Mouse (Mus musculus) hindbrain, embryonic 16.5 days (tissue): Measurements from ENCODE around the gene Tmem125. TPM values are rescaled to one million over a fixed set of nuclear protein-coding genes. Genes with fewer than 3 reads are reported as not detected.

ENCODE experiments used
- ATAC-seq: fragments of 200-750 bp; cut with Nextera tagmentation; 2 replicates; pipeline ENCODE4 v1.8.0; 2017; ENCODE audit warnings: moderate TSS enrichment, moderate library complexity
- H3K27ac ChIP-seq: fragments of 300-500 bp; sonication (generic); 2 replicates; pipeline ENCODE4 v1.5.1; 2014; ENCODE audit warnings: low read depth, mild to moderate bottlenecking, control low read depth, low read length, moderate library complexity
- H3K27me3 ChIP-seq: fragments of 300-500 bp; sonication (generic); replicated peaks from 2 replicates; pipeline ENCODE4 v1.6.1; 2014; ENCODE audit warnings: low read length; ENCODE audit not compliant: control insufficient read depth, insufficient read depth
- H3K36me3 ChIP-seq: fragments of 300-500 bp; sonication (generic); 2 replicates; pipeline ENCODE4 v1.6.1; 2014; ENCODE audit warnings: mild to moderate bottlenecking, low read length, moderate library complexity, mixed read lengths; ENCODE audit not compliant: control insufficient read depth, insufficient read depth
- H3K4me1 ChIP-seq: fragments of 300-500 bp; sonication (generic); 2 replicates; pipeline ENCODE4 v1.6.1; 2014; ENCODE audit warnings: low read depth, low read length; ENCODE audit not compliant: control insufficient read depth, insufficient read depth
- H3K4me2 ChIP-seq: fragments of 300-500 bp; sonication (generic); 2 replicates; pipeline ENCODE4 v1.6.1; 2014; ENCODE audit warnings: mild to moderate bottlenecking, low read length, control low read depth, moderate library complexity
- H3K4me3 ChIP-seq: fragments of 300-500 bp; sonication (generic); 2 replicates; pipeline ENCODE4 v1.5.1; 2014; ENCODE audit warnings: mild to moderate bottlenecking, low read length, control low read depth, moderate library complexity
- H3K9ac ChIP-seq: fragments of 300-500 bp; sonication (generic); 2 replicates; pipeline ENCODE4 v1.6.1; 2014; ENCODE audit warnings: low read depth, mild to moderate bottlenecking, control low read depth, low read length, moderate library complexity
- H3K9me3 ChIP-seq: fragments of 300-500 bp; sonication (generic); 2 replicates; pipeline ENCODE4 v1.6.1; 2014; ENCODE audit warnings: mild to moderate bottlenecking, low read length, moderate library complexity; ENCODE audit not compliant: control insufficient read depth
- WGBS: fragments of 180-500 bp; shearing (Covaris S2); extraction: QIAGEN DNeasy Blood & Tissue Kit; methylation state at CpG from one replicate; pipeline ENCODE4 v1.1.7; 2014; 5-methylcytosine and 5-hydroxymethylcytosine counted together
- polyA plus RNA-seq: library from polyadenylated mRNA; unstranded; fragments of >200 nt; fragmentation: Nextera tagmentation; extraction: Ambion mirVana; gene quantifications from 2 replicates; pipeline ENCODE4 v1.2.1, GENCODE M21; 2015

Gene Tmem125
- polyA plus RNA-seq: 0.16 and 0.30 TPM in 2 replicates

DNA sequence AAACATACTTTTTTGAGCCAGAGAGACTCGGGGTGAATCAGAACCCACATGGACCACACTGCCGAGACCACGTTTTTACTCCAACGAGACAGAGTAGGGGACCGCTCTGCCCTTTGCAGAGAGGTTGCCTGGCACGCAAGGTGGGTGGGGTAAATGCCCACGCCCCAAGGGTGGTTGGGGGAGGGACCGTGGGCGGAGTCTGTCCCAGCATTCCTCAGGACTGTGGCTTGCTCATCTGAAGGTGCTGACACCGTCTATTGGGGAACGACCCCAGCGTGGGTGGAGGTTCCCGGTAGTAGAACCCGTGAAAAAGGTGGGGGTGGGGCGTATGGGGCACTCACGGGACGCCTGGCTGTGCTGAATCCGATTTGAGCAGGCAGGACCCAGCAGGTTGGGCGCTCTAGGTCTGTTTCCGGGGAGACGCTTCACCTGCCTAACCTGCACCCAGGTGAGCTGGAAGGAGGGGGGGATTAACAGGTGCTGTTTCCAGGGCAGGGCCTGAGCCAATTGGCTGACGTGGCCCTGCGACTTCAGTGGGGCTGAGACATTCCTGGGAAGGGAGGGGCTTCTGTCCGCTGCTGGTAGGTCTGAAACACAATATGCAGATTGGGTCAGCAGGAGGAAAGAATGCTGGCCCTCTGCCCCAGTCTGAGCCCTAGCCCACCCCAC, at the start of gene Tmem125:
Tmem125 (minus strand) TSS at position 453 of the 669 bp plus-strand sequence.
- Histone ChIP-seq H3K9me3 (no peaks in the 10 kb centered on the region), H3K36me3 (no peaks in the 10 kb centered on the region), H3K4me3 (peak within 1 kb of the TSS; percentile 36), H3K9ac (peak within 1 kb of the TSS; percentile 39), H3K27ac (no peak within 1 kb of the TSS), H3K4me1 (peaks cover 3% of the 10 kb centered on the region; the same call in 1 of the 2 replicates), H3K27me3 (peaks cover 5% of the 10 kb centered on the region), H3K4me2 (peak within 1 kb of the TSS; percentile 64)
- ATAC-seq: peak; percentile 69
- 1% methylated on average over 24 of the region's 24 CpGs for WGBS

DNA sequence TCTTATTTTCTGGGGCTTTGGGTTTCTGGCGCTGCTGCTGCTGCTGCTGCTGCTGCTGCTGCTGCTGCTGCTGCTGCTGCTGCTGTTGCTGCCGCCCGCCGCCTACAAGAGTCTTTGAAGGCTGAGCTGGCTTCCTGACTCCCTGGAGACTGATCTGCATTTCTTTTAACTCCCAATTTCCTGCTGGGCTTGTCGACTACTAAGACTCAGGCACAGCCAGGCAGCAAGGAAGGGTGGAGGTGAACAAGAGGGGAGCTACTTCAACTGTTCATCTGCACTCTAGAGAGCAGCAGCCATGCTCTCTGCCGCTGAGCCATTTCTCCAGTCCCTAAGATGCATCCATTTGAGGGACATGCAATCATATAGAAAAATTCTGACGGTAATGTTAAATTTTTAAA, 45.9 kb upstream of the Tmem125 start:
- Histone ChIP-seq H3K4me2 (peak overlapping the region; percentile 10), H3K27me3 (no peaks in the 10 kb centered on the region), H3K9ac (peak overlapping the region; percentile 18; the same call in 1 of the 2 replicates), H3K9me3 (no peaks in the 10 kb centered on the region), H3K27ac (no peak overlapping the region), H3K4me3 (no peak overlapping the region), H3K36me3 (no peaks in the 10 kb centered on the region), H3K4me1 (no peaks in the 10 kb centered on the region; the same call in none of the 2 replicates)
- ATAC-seq: no peak
- WGBS: 5% methylated on average over 7 of the region's 7 CpGs

DNA sequence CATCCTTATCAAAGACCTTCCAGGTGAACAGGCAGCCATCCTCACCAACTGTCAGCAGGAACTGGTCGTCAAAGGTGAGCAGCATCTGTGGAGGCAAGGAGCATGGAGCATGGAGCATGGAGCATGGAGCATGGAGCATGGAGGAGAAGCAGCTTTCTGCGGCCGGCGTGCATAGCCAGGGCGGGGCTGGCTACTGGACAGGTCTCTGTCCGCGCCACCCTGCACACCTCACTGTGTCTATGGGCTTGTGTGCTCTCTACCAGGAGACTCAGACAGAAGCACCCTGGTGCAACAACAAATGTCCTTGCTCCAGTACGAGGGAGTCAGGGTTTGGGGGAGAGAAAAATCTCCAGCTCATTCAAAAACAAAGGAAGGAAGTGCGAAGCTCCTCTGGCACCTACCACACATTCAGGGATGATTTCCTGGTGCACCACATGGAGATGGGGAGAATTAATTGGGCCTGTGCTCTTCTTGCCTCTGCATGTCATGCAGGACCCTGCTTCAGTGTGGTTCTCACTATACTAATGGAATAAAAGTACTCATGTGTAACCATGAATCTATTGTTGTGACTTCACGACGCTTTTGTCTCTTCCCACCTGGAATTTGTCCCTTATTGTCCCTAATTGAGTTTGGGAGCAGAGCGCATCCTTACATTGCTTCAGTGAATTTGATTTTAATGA, 45.3 kb upstream of the Tmem125 start:
- no peak overlapping the region for H3K4me3 ChIP-seq
- WGBS: 58% methylated on average over 12 of the region's 12 CpGs
- ATAC-seq: 0 out of 2 replicates have a peak, but pooled peaks have one; percentile 50

DNA sequence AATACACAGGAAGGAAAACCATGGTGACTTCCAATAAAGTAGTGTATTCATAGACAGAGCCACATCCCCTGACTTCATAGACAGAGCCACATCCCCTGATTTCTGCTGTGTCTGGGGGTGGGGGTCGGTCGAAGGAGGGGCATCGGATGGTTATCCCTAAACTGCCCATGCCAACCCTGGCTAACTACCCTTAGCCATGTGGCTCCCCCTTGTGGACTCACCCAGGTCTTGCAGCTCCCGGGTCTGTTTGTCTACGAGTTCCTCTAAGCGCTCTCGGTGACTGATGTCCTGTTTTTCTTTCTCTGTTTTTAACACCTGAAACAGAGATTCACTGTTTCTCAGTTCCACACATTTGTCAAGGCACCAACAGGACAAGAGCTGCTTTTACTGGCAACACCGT, 38.8 kb upstream of the Tmem125 start:
- Histone ChIP-seq H3K27ac (no peak overlapping the region), H3K4me3 (no peak overlapping the region), H3K36me3 (no peaks in the 10 kb centered on the region), H3K4me1 (no peaks in the 10 kb centered on the region), H3K9me3 (0 out of 2 replicates have a peak, but pooled peaks cover 3% of the 10 kb centered on the region), H3K4me2 (no peak overlapping the region), H3K27me3 (no peaks in the 10 kb centered on the region), H3K9ac (no peak overlapping the region)
- no peak for ATAC-seq
- WGBS: 98% methylated on average over 8 of the region's 8 CpGs

More for the DNA sequence above, 45.3 kb upstream of the Tmem125 start:
- Histone ChIP-seq H3K9me3 (0 out of 2 replicates have a peak, but pooled peaks cover 3% of the 10 kb centered on the region), H3K4me2 (peak overlapping the region; percentile 10; the same call in 1 of the 2 replicates), H3K9ac (0 out of 2 replicates have a peak overlapping the region, but pooled peaks have one; percentile 17), H3K36me3 (no peaks in the 10 kb centered on the region), H3K4me1 (no peaks in the 10 kb centered on the region; the same call in none of the 2 replicates), H3K27me3 (no peaks in the 10 kb centered on the region), H3K27ac (peak overlapping the region; percentile 40; the same call in 1 of the 2 replicates)

GRCm38 (mm10) chr4:118581508-118581907, 37.7 kb upstream of the Tmem125 start:
- Histone ChIP-seq H3K9ac (0 out of 2 replicates have a peak overlapping the region, but pooled peaks have one; percentile 27), H3K4me1 (no peaks in the 10 kb centered on the region), H3K27ac (no peak overlapping the region), H3K4me2 (no peak overlapping the region), H3K4me3 (no peak overlapping the region), H3K36me3 (no peaks in the 10 kb centered on the region), H3K27me3 (no peaks in the 10 kb centered on the region), H3K9me3 (0 out of 2 replicates have a peak, but pooled peaks cover 3% of the 10 kb centered on the region)
- 46% methylated on average over 8 of the region's 11 CpGs for WGBS
- no peak for ATAC-seq

- Histone ChIP-seq H3K27ac (no peak overlapping the region), H3K9me3 (no peaks in the 10 kb centered on the region), H3K36me3 (no peaks in the 10 kb centered on the region), H3K9ac (no peak overlapping the region), H3K4me2 (no peak overlapping the region), H3K27me3 (no peaks in the 10 kb centered on the region), H3K4me1 (no peaks in the 10 kb centered on the region), H3K4me3 (no peak overlapping the region)
- 46% methylated on average over 13 of the region's 13 CpGs for WGBS
- ATAC-seq: no peak
Observed at GRCm38 (mm10) chr4:118579313-118579712, 35.5 kb upstream of the Tmem125 start.

DNA sequence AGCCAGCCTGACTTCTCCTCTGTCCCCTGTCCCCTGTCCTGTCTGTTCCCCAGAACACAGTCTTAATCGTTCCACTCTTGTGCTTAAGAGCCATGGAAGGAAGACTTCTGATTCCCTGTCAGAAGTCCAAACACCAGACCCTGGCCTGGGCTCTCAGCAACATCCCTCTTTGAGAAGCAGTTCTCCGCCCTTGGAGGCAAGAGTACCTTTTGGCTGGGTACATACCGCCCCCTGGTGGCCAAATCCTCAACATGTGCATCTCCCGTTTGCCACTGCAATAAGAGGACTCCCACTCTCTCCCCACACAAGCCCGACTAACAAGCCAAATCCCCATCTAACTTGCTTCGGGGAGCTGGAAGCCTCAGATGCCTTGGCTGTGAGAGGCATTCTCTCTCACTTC, 32.3 kb upstream of the Tmem125 start:
- WGBS: 6% methylated on average over 6 of the region's 6 CpGs
- no peak overlapping the region for H3K27ac ChIP-seq
- no peak overlapping the region for H3K9ac ChIP-seq
- H3K4me2 ChIP-seq: no peak overlapping the region
- peak; percentile 71 for ATAC-seq
- no peaks in the 10 kb centered on the region for H3K36me3 ChIP-seq
- H3K9me3 ChIP-seq: no peaks in the 10 kb centered on the region
- H3K27me3 ChIP-seq: no peaks in the 10 kb centered on the region
- no peaks in the 10 kb centered on the region for H3K4me1 ChIP-seq
- H3K4me3 ChIP-seq: no peak overlapping the region

- Histone ChIP-seq H3K9ac (no peak overlapping the region), H3K4me1 (no peaks in the 10 kb centered on the region), H3K4me2 (no peak overlapping the region), H3K27me3 (no peaks in the 10 kb centered on the region), H3K27ac (no peak overlapping the region), H3K4me3 (no peak overlapping the region), H3K36me3 (no peaks in the 10 kb centered on the region), H3K9me3 (no peaks in the 10 kb centered on the region)
- 78% methylated on average over 15 of the region's 15 CpGs for WGBS
- ATAC-seq: no peak
Observed at GRCm38 (mm10) chr4:118571441-118571840, 27.6 kb upstream of the Tmem125 start.

GRCm38 (mm10) chr4:118569320-118569719, 25.5 kb upstream of the Tmem125 start:
- 79% methylated on average over 23 of the region's 23 CpGs for WGBS
- Histone ChIP-seq H3K9me3 (no peaks in the 10 kb centered on the region), H3K4me2 (no peak overlapping the region), H3K36me3 (no peaks in the 10 kb centered on the region), H3K4me3 (no peak overlapping the region), H3K4me1 (no peaks in the 10 kb centered on the region), H3K27ac (no peak overlapping the region), H3K9ac (no peak overlapping the region), H3K27me3 (no peaks in the 10 kb centered on the region)
- ATAC-seq: no peak
